In genomic region chr3:145986317-145987001, GRCm38 (mm10) we compare ENCODE assay signal across 9 mouse cellular contexts. TPM values are rescaled to one million over a fixed set of nuclear protein-coding genes. Genes with fewer than 3 reads are reported as not detected.
DNase-seq lines count a peak whose midpoint lies in the region; ATAC-seq and TF ChIP-seq lines count a peak whose summit lies in the region.
"Had no signal": no experiment of that assay in that cellular context is flagged by ENCODE, and none has a peak within 500 bp of the region (broad histone marks: within the 10 kb centered on the region; RNA-seq: fewer than 3 reads in every experiment).

No protein-coding gene starts in this region.

- H3K4me3 ChIP-seq in heart, embryonic 15.5 days, result peak overlapping the region; percentile 68
- no peak overlapping the region for H3K4me3 ChIP-seq in heart, adult 2 months
- H3K4me3 ChIP-seq in lung, embryonic 15.5 days, result no peak overlapping the region
- H3K4me3 ChIP-seq in embryonic facial prominence, embryonic 14.5 days (ENCODE audit: low read depth, low read length), result peak overlapping the region; percentile 77

- H3K4me2 ChIP-seq in heart, embryonic 15.5 days, result peak overlapping the region; percentile 84
- H3K4me2 ChIP-seq in lung, embryonic 15.5 days, result peak overlapping the region; percentile 82; the same call in 1 of the 2 replicates
- peak overlapping the region; percentile 86; the same call in 1 of the 2 replicates for H3K4me2 ChIP-seq in embryonic facial prominence, embryonic 14.5 days (ENCODE audit: low read depth, low read length)

- intact Hi-C loops in heart, adult 2 months (cut with DNase I), result loop anchor here (5.0 kb wide), 1 partner anchor 34 kb away; no protein-coding TSS in a partner anchor

- no peaks in the 10 kb centered on the region for H3K27me3 ChIP-seq in heart, embryonic 15.5 days
- H3K27me3 ChIP-seq in heart, adult 2 months (ENCODE audit: control insufficient read depth, insufficient read depth, low read length), result peaks cover 2% of the 10 kb centered on the region; the same call in 1 of the 2 replicates
- no peaks in the 10 kb centered on the region for H3K27me3 ChIP-seq in lung, embryonic 15.5 days
- H3K27me3 ChIP-seq in embryonic facial prominence, embryonic 14.5 days (replicated peaks; ENCODE audit: control insufficient read depth, insufficient read depth, low read length), result 0 out of 2 replicates have a peak, but pooled peaks cover 3% of the 10 kb centered on the region

- no peak for TF ChIP-seq CTCF in heart, adult 2 months (IDR thresholded peaks at IDR 0.05)

- no peaks in the 10 kb centered on the region for H3K9me3 ChIP-seq in heart, embryonic 15.5 days (replicated peaks)
- no peaks in the 10 kb centered on the region for H3K9me3 ChIP-seq in lung, embryonic 15.5 days
- H3K9me3 ChIP-seq in embryonic facial prominence, embryonic 14.5 days (ENCODE audit: control insufficient read depth, low read length), result no peaks in the 10 kb centered on the region

- ATAC-seq in heart, embryonic 15.5 days (replicated peaks; ENCODE audit: insufficient number of reproducible peaks, insufficient read depth, low FRiP score, low read depth), result no peak
- no peak for ATAC-seq in lung, embryonic 15.5 days (ENCODE audit: borderline replicate concordance, extremely low read depth, low FRiP score, low TSS enrichment)
- ATAC-seq in embryonic facial prominence, embryonic 14.5 days (ENCODE audit: low read depth), result no peak
- no peak for ATAC-seq in CD4-positive, CD25-positive, alpha-beta regulatory T cell, adult 4 months

- no peak for DNase-seq in heart, adult 2 months
- no peak for DNase-seq in lung, postnatal 25 days (ENCODE audit: low spot score)
- no peak for DNase-seq in embryonic facial prominence, embryonic 14.5 days (ENCODE audit: low spot score)
- peak; percentile 39 for DNase-seq in lung, postnatal 14 days
- DNase-seq in urinary bladder, adult 18-20 months (ENCODE audit: low spot score in 2 of 2), result no peak
- DNase-seq: kidney, postnatal 25 days had no signal

- H3K4me1 ChIP-seq in heart, embryonic 15.5 days (replicated peaks), result peaks cover 12% of the 10 kb centered on the region
- no peaks in the 10 kb centered on the region for H3K4me1 ChIP-seq in heart, adult 2 months (ENCODE audit: control insufficient read depth, insufficient read depth, low read length)
- peaks cover 35% of the 10 kb centered on the region for H3K4me1 ChIP-seq in lung, embryonic 15.5 days
- peaks cover 3% of the 10 kb centered on the region; the same call in 1 of the 2 replicates for H3K4me1 ChIP-seq in embryonic facial prominence, embryonic 14.5 days (ENCODE audit: control insufficient read depth, insufficient read depth, low read length)

- H3K9ac ChIP-seq in heart, embryonic 15.5 days, result no peak overlapping the region; the same call in 1 of the 2 replicates
- H3K9ac ChIP-seq in heart, adult 2 months (ENCODE audit: low read depth, low read length), result no peak overlapping the region
- H3K9ac ChIP-seq in lung, embryonic 15.5 days, result no peak overlapping the region
- H3K9ac ChIP-seq in embryonic facial prominence, embryonic 14.5 days (ENCODE audit: low read depth, low read length), result no peak overlapping the region

- H3K27ac ChIP-seq in heart, embryonic 15.5 days, result peak overlapping the region; percentile 100
- no peak overlapping the region; the same call in 1 of the 2 replicates for H3K27ac ChIP-seq in heart, adult 2 months
- H3K27ac ChIP-seq in lung, embryonic 15.5 days, result peak overlapping the region; percentile 52; the same call in 1 of the 2 replicates
- no peak overlapping the region for H3K27ac ChIP-seq in embryonic facial prominence, embryonic 14.5 days (replicated peaks; ENCODE audit: low read depth, low read length)

- no peak for TF ChIP-seq POLR2A in heart, adult 2 months (IDR thresholded peaks at IDR 0.05; ENCODE audit: insufficient read depth, low read depth, low read length)

- 56% methylated on average over 6 of the region's 6 CpGs for WGBS in heart, embryonic 15.5 days
- WGBS in heart, adult 2 months, result 58% methylated on average over 6 of the region's 6 CpGs
- 38% methylated on average over 6 of the region's 6 CpGs for WGBS in lung, embryonic 15.5 days
- 57% methylated on average over 6 of the region's 6 CpGs for WGBS in embryonic facial prominence, embryonic 14.5 days

- H3K36me3 ChIP-seq in heart, embryonic 15.5 days, result no peaks in the 10 kb centered on the region
- no peaks in the 10 kb centered on the region for H3K36me3 ChIP-seq in heart, adult 2 months (ENCODE audit: control insufficient read depth, insufficient read depth, low read length)
- H3K36me3 ChIP-seq in lung, embryonic 15.5 days, result no peaks in the 10 kb centered on the region
- H3K36me3 ChIP-seq in embryonic facial prominence, embryonic 14.5 days (ENCODE audit: control insufficient read depth, insufficient read depth, low read length), result no peaks in the 10 kb centered on the region

- no peaks in the 10 kb centered on the region for H3K79me2 ChIP-seq in heart, adult 2 months (replicated peaks; ENCODE audit: control insufficient read depth, insufficient read depth, low read length)

- TF ChIP-seq EP300 in heart, adult 2 months (IDR thresholded peaks at IDR 0.05; ENCODE audit: insufficient read depth, low read depth, low read length), result no peak

RNA-seq across cellular contexts. Expression of gene Syde2, which starts 1.2 kb away (rescaled TPM):
- polyA plus RNA-seq in heart, embryonic 15.5 days (2015; fragmentation: Nextera tagmentation; extraction: Ambion mirVana), result 8.3 and 8.6 TPM in 2 replicates
- total RNA-seq in heart, adult 2 months (2021), result 10 to 100 TPM; 13.8 to 15.8 TPM
- polyA plus RNA-seq in heart, adult 2 months (2012; rRNA removed), result 7.5 and 13.4 TPM in 2 replicates
- polyA plus RNA-seq in lung, embryonic 15.5 days (2015; fragmentation: Nextera tagmentation; extraction: Ambion mirVana), result 1.8 and 2.3 TPM in 2 replicates
- polyA plus RNA-seq in embryonic facial prominence, embryonic 14.5 days (2014; fragmentation: Nextera tagmentation; extraction: Ambion mirVana), result 2.3 and 2.4 TPM in 2 replicates
- not detected for polyA plus RNA-seq in CD4-positive, CD25-positive, alpha-beta regulatory T cell, adult 4 months (2017; shearing (Covaris generic))

RNA-seq across cellular contexts. Expression of gene 2410004B18Rik, which starts 48.6 kb away (rescaled TPM):
- 39.3 and 45.4 TPM in 2 replicates for polyA plus RNA-seq in heart, embryonic 15.5 days (2015; fragmentation: Nextera tagmentation; extraction: Ambion mirVana)
- 10 to 100 TPM; 17.9 to 20.8 TPM for total RNA-seq in heart, adult 2 months (2021)
- 9.0 and 9.2 TPM in 2 replicates for polyA plus RNA-seq in heart, adult 2 months (2012; rRNA removed)
- polyA plus RNA-seq in lung, embryonic 15.5 days (2015; fragmentation: Nextera tagmentation; extraction: Ambion mirVana), result 50.4 and 52.4 TPM in 2 replicates
- 47.3 and 48.9 TPM in 2 replicates for polyA plus RNA-seq in embryonic facial prominence, embryonic 14.5 days (2014; fragmentation: Nextera tagmentation; extraction: Ambion mirVana)
- 10 to 100 TPM; 18.9 to 21.5 TPM for polyA plus RNA-seq in CD4-positive, CD25-positive, alpha-beta regulatory T cell, adult 4 months (2017; shearing (Covaris generic))

Comparison
In these comparisons a context has a peak if more than half of its experiments do, and no peak if none do; other contexts are left out.
1. H3K27ac ChIP-seq: peak in heart, embryonic 15.5 days (single experiment) and lung, embryonic 15.5 days (single experiment); none in heart, adult 2 months (single experiment) and embryonic facial prominence, embryonic 14.5 days (single experiment).
2. H3K4me3 ChIP-seq: peak in heart, embryonic 15.5 days (single experiment) and embryonic facial prominence, embryonic 14.5 days (single experiment); none in heart, adult 2 months (single experiment) and lung, embryonic 15.5 days (single experiment).
3. Peak in every context shown above with its lines, with median percentiles within 50 percentile points of each other: H3K4me2 ChIP-seq.